Mouse (Mus musculus) lung, adult 2 months (tissue): ENCODE measurements around the gene Rictor.
A peak's percentile ranks its signal among the peaks of the same experiment; 100 is the strongest.

Source experiments
- CTCF ChIP-seq: fragments of 200-500 bp; IDR thresholded peaks from 2 replicates; pipeline ENCODE4 v1.5.1; 2011; ENCODE audit warnings: mild to moderate bottlenecking, low read length, control low read depth; ENCODE audit not compliant: insufficient read depth
- POLR2A ChIP-seq: fragments of 200-500 bp; IDR thresholded peaks from 2 replicates; pipeline ENCODE4 v1.6.1; 2011; ENCODE audit warnings: low read depth, mild to moderate bottlenecking, control low read depth, low read length, borderline replicate concordance; ENCODE audit errors: extremely low read depth

- TF ChIP-seq CTCF = no peak
- TF ChIP-seq POLR2A = peak; percentile 82; the same call in 1 of the 2 replicates
These were observed at the start of gene Rictor for GRCm38 (mm10) chr15:6707936-6708525.
